Mouse (Mus musculus): ENCODE results near the gene Hdac9.

- TF ChIP-seq TAL1 (IDR thresholded peaks at IDR 0.05; ENCODE audit: low read length) (no peak), GATA1 (IDR thresholded peaks at IDR 0.05; ENCODE audit: low read length) (no peak)
These were observed 696.6 kb downstream of the Hdac9 start for GRCm38 (mm10) chr12:34220051-34220926.
